Mouse (Mus musculus): ENCODE data around the gene Med20. TPM values are rescaled to one million over a fixed set of nuclear protein-coding genes. Genes with fewer than 3 reads are reported as not detected.

Med20 gene
- polyA plus RNA-seq, 1 experiment from 2014 or later = 43.7 TPM

GRCm38 (mm10) chr17:47655697-47656096, 44.3 kb downstream of the Med20 start:
- no peak overlapping the region for H3K4me2 ChIP-seq (ENCODE audit: low read length)
- H3K9me3 ChIP-seq (ENCODE audit: control insufficient read depth, low read length) = no peaks in the 10 kb centered on the region
- no peaks in the 10 kb centered on the region for H3K36me3 ChIP-seq (ENCODE audit: control insufficient read depth, insufficient read depth, low read length)
- H3K4me3 ChIP-seq (ENCODE audit: low read length) = no peak overlapping the region
- no peaks in the 10 kb centered on the region for H3K4me1 ChIP-seq (ENCODE audit: control insufficient read depth, insufficient read depth, low read depth, low read length)
- ATAC-seq = no peak
- 82% methylated on average over 5 of the region's 5 CpGs for WGBS
- H3K27ac ChIP-seq (ENCODE audit: low read depth, low read length) = no peak overlapping the region
- H3K9ac ChIP-seq (ENCODE audit: low read depth, low read length) = no peak overlapping the region
- H3K27me3 ChIP-seq (replicated peaks; ENCODE audit: control insufficient read depth, insufficient read depth, low read length) = no peaks in the 10 kb centered on the region

GRCm38 (mm10) chr17:47657901-47658300, 46.5 kb downstream of the Med20 start:
- H3K9ac ChIP-seq (ENCODE audit: low read depth, low read length) = no peak overlapping the region
- H3K4me1 ChIP-seq (ENCODE audit: control insufficient read depth, insufficient read depth, low read depth, low read length) = no peaks in the 10 kb centered on the region
- no peak for ATAC-seq
- no peak overlapping the region for H3K4me3 ChIP-seq (ENCODE audit: low read length)
- H3K27ac ChIP-seq (ENCODE audit: low read depth, low read length) = no peak overlapping the region
- H3K27me3 ChIP-seq (replicated peaks; ENCODE audit: control insufficient read depth, insufficient read depth, low read length) = no peaks in the 10 kb centered on the region
- no peaks in the 10 kb centered on the region for H3K9me3 ChIP-seq (ENCODE audit: control insufficient read depth, low read length)
- no peak overlapping the region for H3K4me2 ChIP-seq (ENCODE audit: low read length)
- no peaks in the 10 kb centered on the region for H3K36me3 ChIP-seq (ENCODE audit: control insufficient read depth, insufficient read depth, low read length)
- 90% methylated on average over 4 of the region's 4 CpGs for WGBS

DNA sequence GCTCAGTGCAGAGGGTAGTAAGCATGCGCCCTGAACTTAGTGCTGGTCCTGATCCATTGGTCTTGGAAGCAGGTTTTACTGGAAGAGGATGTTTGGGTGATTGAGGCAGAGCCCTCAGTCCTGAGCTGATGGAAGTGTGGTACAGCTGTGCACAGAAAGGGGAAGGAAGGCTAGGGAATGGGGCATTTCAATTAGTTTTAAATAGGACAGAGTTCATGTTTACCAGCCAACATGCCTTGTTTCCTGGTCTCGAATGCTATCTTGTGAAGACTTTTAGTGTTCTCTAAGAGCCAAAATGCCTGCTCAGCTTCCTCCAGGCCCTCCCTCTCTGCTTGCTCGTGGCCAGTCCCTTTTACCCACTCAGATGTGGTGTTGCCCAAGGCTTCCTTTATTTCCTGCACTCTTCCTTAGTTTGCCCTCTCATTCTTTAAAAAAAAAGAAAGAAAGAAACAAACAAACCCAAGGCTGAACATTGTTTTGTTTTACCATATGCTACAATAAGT, 47.4 kb downstream of the Med20 start:
- 82% methylated on average over 3 of the region's 3 CpGs for WGBS
- no peaks in the 10 kb centered on the region for H3K27me3 ChIP-seq (replicated peaks; ENCODE audit: control insufficient read depth, insufficient read depth, low read length)

DNA sequence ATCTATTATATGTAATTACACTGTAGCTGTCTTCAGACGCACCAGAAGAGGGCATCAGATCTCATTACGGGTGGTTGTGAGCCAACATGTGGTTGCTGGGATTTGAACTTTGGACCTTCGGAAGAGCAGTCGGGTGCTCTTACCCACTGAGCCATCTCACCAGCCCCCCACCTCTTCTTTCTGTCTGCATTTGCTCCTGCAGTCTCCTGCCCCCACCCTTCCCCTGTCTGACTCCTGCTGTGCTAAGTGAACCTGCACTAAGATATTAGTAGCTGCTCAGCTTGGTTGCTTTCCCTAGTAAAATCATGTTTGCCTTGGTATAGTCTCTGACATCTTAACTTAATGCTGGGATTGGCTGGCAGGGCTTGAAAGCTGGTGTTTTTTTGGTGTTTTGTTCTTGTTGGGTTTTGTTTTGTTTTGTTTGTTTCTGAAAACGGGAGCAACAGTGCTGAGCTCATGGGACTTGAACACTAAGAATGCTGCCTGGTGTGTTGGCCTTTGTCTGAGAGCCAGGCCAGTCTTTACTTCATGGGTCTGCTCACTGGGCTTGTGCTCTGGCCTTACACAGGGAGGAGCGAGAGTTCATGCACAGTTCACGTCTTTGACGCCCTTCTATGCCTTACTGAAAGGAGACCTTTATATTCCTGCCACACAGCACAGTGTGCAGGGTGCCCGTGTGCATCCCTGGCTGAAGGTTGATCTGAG, 51.8 kb downstream of the Med20 start:
- peak; percentile 51; the same call in 1 of the 2 replicates for ATAC-seq
- Histone ChIP-seq H3K36me3 (ENCODE audit: control insufficient read depth, insufficient read depth, low read length) (no peaks in the 10 kb centered on the region), H3K9me3 (ENCODE audit: control insufficient read depth, low read length) (no peaks in the 10 kb centered on the region), H3K27ac (ENCODE audit: low read depth, low read length) (no peak overlapping the region), H3K4me1 (ENCODE audit: control insufficient read depth, insufficient read depth, low read depth, low read length) (no peaks in the 10 kb centered on the region), H3K4me3 (ENCODE audit: low read length) (no peak overlapping the region), H3K9ac (ENCODE audit: low read depth, low read length) (no peak overlapping the region), H3K4me2 (ENCODE audit: low read length) (no peak overlapping the region), H3K27me3 (replicated peaks; ENCODE audit: control insufficient read depth, insufficient read depth, low read length) (no peaks in the 10 kb centered on the region)
- WGBS = 29% methylated on average over 9 of the region's 9 CpGs

More for the DNA sequence above, 47.4 kb downstream of the Med20 start:
- H3K27ac ChIP-seq (ENCODE audit: low read depth, low read length) = no peak overlapping the region
- no peak overlapping the region for H3K9ac ChIP-seq (ENCODE audit: low read depth, low read length)
- no peaks in the 10 kb centered on the region for H3K9me3 ChIP-seq (ENCODE audit: control insufficient read depth, low read length)
- H3K4me3 ChIP-seq (ENCODE audit: low read length) = no peak overlapping the region
- ATAC-seq = no peak
- no peaks in the 10 kb centered on the region for H3K36me3 ChIP-seq (ENCODE audit: control insufficient read depth, insufficient read depth, low read length)
- H3K4me1 ChIP-seq (ENCODE audit: control insufficient read depth, insufficient read depth, low read depth, low read length) = no peaks in the 10 kb centered on the region
- H3K4me2 ChIP-seq (ENCODE audit: low read length) = no peak overlapping the region

- H3K9me3 ChIP-seq (ENCODE audit: control insufficient read depth, low read length) = no peaks in the 10 kb centered on the region
- 85% methylated on average over 7 of the region's 7 CpGs for WGBS
- ATAC-seq = no peak
- H3K4me3 ChIP-seq (ENCODE audit: low read length) = no peak overlapping the region
- no peak overlapping the region for H3K9ac ChIP-seq (ENCODE audit: low read depth, low read length)
- no peaks in the 10 kb centered on the region for H3K27me3 ChIP-seq (replicated peaks; ENCODE audit: control insufficient read depth, insufficient read depth, low read length)
- no peak overlapping the region for H3K4me2 ChIP-seq (ENCODE audit: low read length)
- no peak overlapping the region for H3K27ac ChIP-seq (ENCODE audit: low read depth, low read length)
- H3K4me1 ChIP-seq (ENCODE audit: control insufficient read depth, insufficient read depth, low read depth, low read length) = peaks cover 2% of the 10 kb centered on the region; the same call in 1 of the 2 replicates
- H3K36me3 ChIP-seq (ENCODE audit: control insufficient read depth, insufficient read depth, low read length) = no peaks in the 10 kb centered on the region
These were observed 53.1 kb downstream of the Med20 start for GRCm38 (mm10) chr17:47664474-47664873.

DNA sequence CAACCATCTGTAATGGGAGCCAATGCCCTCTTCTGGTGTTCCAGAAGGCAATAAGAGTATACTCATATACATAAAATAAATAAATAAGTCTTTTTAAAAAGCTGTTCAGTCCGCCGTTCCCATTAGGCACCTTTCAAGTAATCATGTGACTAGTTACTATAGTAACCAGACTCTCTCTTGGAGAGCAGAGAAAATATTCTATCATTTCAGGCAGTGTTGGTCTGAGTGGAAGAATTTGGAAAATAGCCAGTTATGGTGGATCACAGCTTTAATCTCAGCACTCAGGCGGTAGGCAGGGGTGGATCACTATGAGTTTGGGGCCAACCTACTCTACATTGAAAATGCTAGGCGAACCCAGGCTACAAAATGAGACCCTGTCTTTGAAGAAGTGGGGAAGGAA, 57.8 kb downstream of the Med20 start:
- Histone ChIP-seq H3K4me1 (ENCODE audit: control insufficient read depth, insufficient read depth, low read depth, low read length) (peaks cover 15% of the 10 kb centered on the region), H3K9ac (ENCODE audit: low read depth, low read length) (no peak overlapping the region), H3K27ac (ENCODE audit: low read depth, low read length) (no peak overlapping the region), H3K4me3 (ENCODE audit: low read length) (no peak overlapping the region), H3K9me3 (ENCODE audit: control insufficient read depth, low read length) (no peaks in the 10 kb centered on the region), H3K36me3 (ENCODE audit: control insufficient read depth, insufficient read depth, low read length) (no peaks in the 10 kb centered on the region), H3K4me2 (ENCODE audit: low read length) (no peak overlapping the region), H3K27me3 (replicated peaks; ENCODE audit: control insufficient read depth, insufficient read depth, low read length) (no peaks in the 10 kb centered on the region; the same call in none of the 2 replicates)
- peak; percentile 41; the same call in 1 of the 2 replicates for ATAC-seq
- 41% methylated on average over 4 of the region's 4 CpGs for WGBS

DNA sequence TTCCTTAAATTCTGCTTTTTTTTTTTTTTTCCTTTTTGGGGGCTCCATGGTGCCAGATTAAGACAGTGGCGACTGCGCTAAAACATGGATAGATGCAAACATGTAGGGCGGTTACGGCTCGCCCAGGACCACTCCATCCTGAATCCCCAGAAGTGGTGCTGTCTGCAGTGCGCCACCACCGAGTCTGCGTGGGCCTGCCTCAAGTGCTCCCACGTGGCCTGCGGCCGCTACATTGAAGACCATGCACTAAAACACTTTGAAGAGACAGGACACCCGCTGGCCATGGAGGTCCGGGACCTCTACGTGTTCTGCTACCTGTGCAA, 60.6 kb downstream of the Med20 start:
- H3K4me2 ChIP-seq (ENCODE audit: low read length) = peak overlapping the region; percentile 84
- no peaks in the 10 kb centered on the region for H3K9me3 ChIP-seq (ENCODE audit: control insufficient read depth, low read length)
- H3K4me3 ChIP-seq (ENCODE audit: low read length) = peak overlapping the region; percentile 45
- H3K9ac ChIP-seq (ENCODE audit: low read depth, low read length) = peak overlapping the region; percentile 61
- ATAC-seq = peak; percentile 35; the same call in 1 of the 2 replicates
- H3K27me3 ChIP-seq (replicated peaks; ENCODE audit: control insufficient read depth, insufficient read depth, low read length) = no peaks in the 10 kb centered on the region; the same call in none of the 2 replicates
- peaks cover 15% of the 10 kb centered on the region for H3K4me1 ChIP-seq (ENCODE audit: control insufficient read depth, insufficient read depth, low read depth, low read length)
- no peak overlapping the region for H3K27ac ChIP-seq (ENCODE audit: low read depth, low read length)
- WGBS = 22% methylated on average over 14 of the region's 14 CpGs
- H3K36me3 ChIP-seq (ENCODE audit: control insufficient read depth, insufficient read depth, low read length) = peaks cover 3% of the 10 kb centered on the region; the same call in 1 of the 2 replicates

DNA sequence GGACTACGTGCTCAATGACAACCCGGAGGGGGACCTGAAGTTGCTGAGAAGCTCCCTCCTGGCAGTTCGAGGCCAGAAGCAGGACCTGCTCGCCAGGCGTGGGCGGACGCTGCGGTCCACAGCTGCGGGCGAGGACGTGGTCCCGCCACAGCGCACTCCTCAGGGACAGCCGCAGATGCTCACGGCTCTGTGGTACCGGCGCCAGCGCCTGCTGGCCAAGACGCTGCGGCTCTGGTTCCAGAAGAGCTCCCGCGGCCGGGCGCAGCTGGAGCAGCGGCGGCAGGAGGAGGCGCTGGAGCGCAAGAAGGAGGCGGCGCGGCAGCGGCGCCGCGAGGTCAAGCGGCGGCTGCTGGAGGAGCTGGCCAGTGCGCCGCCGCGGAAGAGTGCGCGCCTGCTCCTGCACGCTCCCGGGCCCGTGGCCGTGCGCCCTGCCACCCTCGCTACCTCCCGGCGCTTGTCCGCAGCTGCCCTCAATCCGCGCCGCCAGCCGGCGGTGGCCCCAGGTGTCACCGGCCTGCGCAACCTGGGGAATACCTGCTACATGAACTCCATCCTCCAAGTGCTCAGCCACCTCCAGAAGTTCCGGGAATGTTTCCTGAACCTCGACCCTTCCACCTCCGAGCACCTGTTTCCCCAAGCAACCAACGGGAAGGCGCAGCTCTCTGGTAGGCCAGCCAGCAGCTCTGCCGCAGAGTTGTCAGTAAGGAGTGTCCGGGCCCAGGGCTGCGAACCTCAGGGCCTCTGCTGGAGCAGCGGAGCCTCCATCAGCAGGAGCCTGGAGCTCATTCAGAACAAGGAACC, 61.1 kb downstream of the Med20 start:
- H3K27me3 ChIP-seq (replicated peaks; ENCODE audit: control insufficient read depth, insufficient read depth, low read length) = no peaks in the 10 kb centered on the region; the same call in none of the 2 replicates
- peaks cover 4% of the 10 kb centered on the region; the same call in 1 of the 2 replicates for H3K36me3 ChIP-seq (ENCODE audit: control insufficient read depth, insufficient read depth, low read length)
- H3K27ac ChIP-seq (ENCODE audit: low read depth, low read length) = no peak overlapping the region
- H3K4me1 ChIP-seq (ENCODE audit: control insufficient read depth, insufficient read depth, low read depth, low read length) = peaks cover 15% of the 10 kb centered on the region
- peak overlapping the region; percentile 84 for H3K4me2 ChIP-seq (ENCODE audit: low read length)
- WGBS = 6% methylated on average over 44 of the region's 68 CpGs
- no peaks in the 10 kb centered on the region for H3K9me3 ChIP-seq (ENCODE audit: control insufficient read depth, low read length)
- H3K4me3 ChIP-seq (ENCODE audit: low read length) = peak overlapping the region; percentile 45
- peak overlapping the region; percentile 61 for H3K9ac ChIP-seq (ENCODE audit: low read depth, low read length)
- ATAC-seq = peak; percentile 49

Data from hindbrain, embryonic 16.5 days (tissue).